Mouse (Mus musculus): ENCODE results near the gene Cdc42ep5. TPM values are rescaled to one million over a fixed set of nuclear protein-coding genes. Genes with fewer than 3 reads are reported as not detected.

Gene Cdc42ep5
- polyA plus RNA-seq, 1 experiment: 23.5 TPM

- no peak overlapping the region for H3K4me3 ChIP-seq (ENCODE audit: insufficient read depth, low read depth, low read length)
- H3K27me3 ChIP-seq (replicated peaks; ENCODE audit: control insufficient read depth, insufficient read depth, low read length): no peaks in the 10 kb centered on the region
- WGBS: 84% methylated on average over 7 of the region's 7 CpGs
- H3K27ac ChIP-seq (ENCODE audit: insufficient read depth, low read depth, low read length): no peak overlapping the region
- no peak for DNase-seq
- no peaks in the 10 kb centered on the region for H3K4me1 ChIP-seq (ENCODE audit: control insufficient read depth, insufficient read depth, low read length)
- TF ChIP-seq POLR2A (IDR thresholded peaks at IDR 0.05; ENCODE audit: low read depth, low read length): no peak
- no peak for TF ChIP-seq CTCF (conservative IDR thresholded peaks at IDR 0.05; ENCODE audit: insufficient read depth, insufficient read length, low read depth, low read length)
- no peaks in the 10 kb centered on the region for H3K36me3 ChIP-seq (ENCODE audit: control insufficient read depth, insufficient read depth, low read length)
Measured at GRCm38 (mm10) chr7:4132998-4133397, 31.7 kb downstream of the Cdc42ep5 start.

GRCm38 (mm10) chr7:4132581-4132980, 32.1 kb downstream of the Cdc42ep5 start:
- TF ChIP-seq CTCF (conservative IDR thresholded peaks at IDR 0.05; ENCODE audit: insufficient read depth, insufficient read length, low read depth, low read length): no peak
- WGBS: 94% methylated on average over 3 of the region's 3 CpGs
- DNase-seq: no peak
- Histone ChIP-seq H3K27me3 (replicated peaks; ENCODE audit: control insufficient read depth, insufficient read depth, low read length) (no peaks in the 10 kb centered on the region), H3K36me3 (ENCODE audit: control insufficient read depth, insufficient read depth, low read length) (no peaks in the 10 kb centered on the region), H3K4me3 (ENCODE audit: insufficient read depth, low read depth, low read length) (no peak overlapping the region), H3K4me1 (ENCODE audit: control insufficient read depth, insufficient read depth, low read length) (no peaks in the 10 kb centered on the region), H3K27ac (ENCODE audit: insufficient read depth, low read depth, low read length) (no peak overlapping the region)

- no peak for DNase-seq
- TF ChIP-seq CTCF (conservative IDR thresholded peaks at IDR 0.05; ENCODE audit: insufficient read depth, insufficient read length, low read depth, low read length) (no peak), POLR2A (IDR thresholded peaks at IDR 0.05; ENCODE audit: low read depth, low read length) (no peak)
- H3K4me3 ChIP-seq (ENCODE audit: insufficient read depth, low read depth, low read length): no peak overlapping the region
- H3K4me1 ChIP-seq (ENCODE audit: control insufficient read depth, insufficient read depth, low read length): no peaks in the 10 kb centered on the region
- H3K36me3 ChIP-seq (ENCODE audit: control insufficient read depth, insufficient read depth, low read length): no peaks in the 10 kb centered on the region
- no peak overlapping the region for H3K27ac ChIP-seq (ENCODE audit: insufficient read depth, low read depth, low read length)
- WGBS: 89% methylated on average over 8 of the region's 8 CpGs
- H3K27me3 ChIP-seq (replicated peaks; ENCODE audit: control insufficient read depth, insufficient read depth, low read length): no peaks in the 10 kb centered on the region
Measured at GRCm38 (mm10) chr7:4131964-4132363, 32.7 kb downstream of the Cdc42ep5 start.

- H3K27me3 ChIP-seq (replicated peaks; ENCODE audit: control insufficient read depth, insufficient read depth, low read length): no peaks in the 10 kb centered on the region
- DNase-seq: peak; percentile 81
- TF ChIP-seq POLR2A (IDR thresholded peaks at IDR 0.05; ENCODE audit: low read depth, low read length): no peak
- TF ChIP-seq CTCF (conservative IDR thresholded peaks at IDR 0.05; ENCODE audit: insufficient read depth, insufficient read length, low read depth, low read length): peak; percentile 98
- WGBS: 35% methylated on average over 13 of the region's 13 CpGs
- H3K4me3 ChIP-seq (ENCODE audit: insufficient read depth, low read depth, low read length): no peak overlapping the region
- H3K4me1 ChIP-seq (ENCODE audit: control insufficient read depth, insufficient read depth, low read length): no peaks in the 10 kb centered on the region
- no peaks in the 10 kb centered on the region for H3K36me3 ChIP-seq (ENCODE audit: control insufficient read depth, insufficient read depth, low read length)
- no peak overlapping the region for H3K27ac ChIP-seq (ENCODE audit: insufficient read depth, low read depth, low read length)
Measured at GRCm38 (mm10) chr7:4130686-4131452, 33.8 kb downstream of the Cdc42ep5 start.

- Histone ChIP-seq H3K4me3 (ENCODE audit: insufficient read depth, low read depth, low read length) (no peak overlapping the region), H3K4me1 (ENCODE audit: control insufficient read depth, insufficient read depth, low read length) (no peaks in the 10 kb centered on the region), H3K27me3 (replicated peaks; ENCODE audit: control insufficient read depth, insufficient read depth, low read length) (no peaks in the 10 kb centered on the region), H3K27ac (ENCODE audit: insufficient read depth, low read depth, low read length) (no peak overlapping the region), H3K36me3 (ENCODE audit: control insufficient read depth, insufficient read depth, low read length) (no peaks in the 10 kb centered on the region)
- TF ChIP-seq POLR2A (IDR thresholded peaks at IDR 0.05; ENCODE audit: low read depth, low read length) (no peak), CTCF (conservative IDR thresholded peaks at IDR 0.05; ENCODE audit: insufficient read depth, insufficient read length, low read depth, low read length) (no peak)
- DNase-seq: no peak
- 51% methylated on average over 6 of the region's 6 CpGs for whole genome bisulfite sequencing
Measured at GRCm38 (mm10) chr7:4128860-4129259, 35.8 kb downstream of the Cdc42ep5 start.

GRCm38 (mm10) chr7:4127894-4128293, 36.8 kb downstream of the Cdc42ep5 start:
- no peak overlapping the region for H3K4me3 ChIP-seq (ENCODE audit: insufficient read depth, low read depth, low read length)
- DNase-seq: no peak
- 93% methylated on average over 4 of the region's 4 CpGs for WGBS
- H3K4me1 ChIP-seq (ENCODE audit: control insufficient read depth, insufficient read depth, low read length): no peaks in the 10 kb centered on the region
- no peaks in the 10 kb centered on the region for H3K36me3 ChIP-seq (ENCODE audit: control insufficient read depth, insufficient read depth, low read length)
- no peak for TF ChIP-seq POLR2A (IDR thresholded peaks at IDR 0.05; ENCODE audit: low read depth, low read length)
- TF ChIP-seq CTCF (conservative IDR thresholded peaks at IDR 0.05; ENCODE audit: insufficient read depth, insufficient read length, low read depth, low read length): no peak
- H3K27ac ChIP-seq (ENCODE audit: insufficient read depth, low read depth, low read length): no peak overlapping the region
- H3K27me3 ChIP-seq (replicated peaks; ENCODE audit: control insufficient read depth, insufficient read depth, low read length): no peaks in the 10 kb centered on the region

- H3K27ac ChIP-seq (ENCODE audit: insufficient read depth, low read depth, low read length): no peak overlapping the region
- WGBS: 89% methylated on average over 11 of the region's 11 CpGs
- TF ChIP-seq POLR2A (IDR thresholded peaks at IDR 0.05; ENCODE audit: low read depth, low read length) (no peak), CTCF (conservative IDR thresholded peaks at IDR 0.05; ENCODE audit: insufficient read depth, insufficient read length, low read depth, low read length) (no peak)
- no peaks in the 10 kb centered on the region for H3K4me1 ChIP-seq (ENCODE audit: control insufficient read depth, insufficient read depth, low read length)
- H3K27me3 ChIP-seq (replicated peaks; ENCODE audit: control insufficient read depth, insufficient read depth, low read length): no peaks in the 10 kb centered on the region
- H3K36me3 ChIP-seq (ENCODE audit: control insufficient read depth, insufficient read depth, low read length): no peaks in the 10 kb centered on the region
- no peak for DNase-seq
- no peak overlapping the region for H3K4me3 ChIP-seq (ENCODE audit: insufficient read depth, low read depth, low read length)
Measured at GRCm38 (mm10) chr7:4126992-4127785, 37.5 kb downstream of the Cdc42ep5 start.

Measured in kidney, adult 2 months (tissue).